Mouse (Mus musculus) MEL (cell line): ENCODE results near the gene Pard3. TPM values are rescaled to one million over a fixed set of nuclear protein-coding genes. Genes with fewer than 3 reads are reported as not detected.

ENCODE experiments used
- DNase-seq: peaks from one replicate; pipeline ENCODE4 v3.0.0; 2011; ENCODE audit warnings: low read depth, low spot score
- H3K27ac ChIP-seq: 2 replicates; pipeline ENCODE4 v1.5.1; 2012; ENCODE audit warnings: low read depth, mild to moderate bottlenecking, control low read depth, low read length, moderate library complexity; ENCODE audit not compliant: control insufficient read depth
- H3K27me3 ChIP-seq, 2 experiments: fragments of 150-350 bp in 1 of 2; sonication (generic) in 1 of 2; 2 replicates each; pipeline ENCODE4 v1.6.1; 2012; ENCODE audit warnings: low read length in 2 of 2, mild to moderate bottlenecking in 2 of 2, improper control_type of control experiment in 1 of 2, moderate library complexity in 1 of 2; ENCODE audit not compliant: insufficient read depth in 2 of 2, control insufficient read depth in 1 of 2
- H3K36me3 ChIP-seq, 2 experiments: 2 replicates each; pipeline ENCODE4 v1.6.1; 2012 to 2014; ENCODE audit warnings: low read length in 2 of 2, improper control_type of control experiment in 1 of 2, inconsistent platforms in 1 of 2, mild to moderate bottlenecking in 1 of 2; ENCODE audit not compliant: insufficient read depth in 2 of 2, control insufficient read depth in 1 of 2
- H3K4me1 ChIP-seq, 2 experiments: fragments of 150-350 bp in 1 of 2; sonication (generic) in 1 of 2; 2 replicates each; pipeline ENCODE4 v1.6.1; 2012; ENCODE audit warnings: low read length in 2 of 2, improper control_type of control experiment in 1 of 2, mild to moderate bottlenecking in 1 of 2; ENCODE audit not compliant: insufficient read depth in 2 of 2, control insufficient read depth in 1 of 2
- H3K4me3 ChIP-seq, 2 experiments: fragments of 150-350 bp in 1 of 2; sonication (generic) in 1 of 2; 2 replicates each; pipeline ENCODE4 v1.5.1; 2012; ENCODE audit warnings: low read depth in 2 of 2, low read length in 2 of 2, mild to moderate bottlenecking in 2 of 2, moderate library complexity in 2 of 2, control low read depth in 1 of 2, improper control_type of control experiment in 1 of 2; ENCODE audit not compliant: control insufficient read depth in 1 of 2, insufficient read depth in 1 of 2
- H3K79me2 ChIP-seq: 2 replicates; pipeline ENCODE4 v1.6.1; 2012; ENCODE audit warnings: mild to moderate bottlenecking, low read length, moderate library complexity; ENCODE audit not compliant: control insufficient read depth, poor library complexity, insufficient read depth
- H3K9ac ChIP-seq: 2 replicates; pipeline ENCODE4 v1.6.1; 2012; ENCODE audit warnings: low read depth, mild to moderate bottlenecking, control low read depth, low read length, moderate library complexity; ENCODE audit not compliant: control insufficient read depth, poor library complexity, severe bottlenecking
- H3K9me3 ChIP-seq: fragments of 150-350 bp; sonication (generic); replicated peaks from 2 replicates; pipeline ENCODE4 v1.6.1; 2012; ENCODE audit warnings: mild to moderate bottlenecking, low read length, improper control_type of control experiment, moderate library complexity; ENCODE audit not compliant: insufficient read depth
- BHLHE40 ChIP-seq: IDR thresholded peaks from 2 replicates; pipeline ENCODE4 v1.6.1; 2012; ENCODE audit warnings: low read depth, mild to moderate bottlenecking, inconsistent platforms, low read length, improper control_type of control experiment, borderline replicate concordance
- CHD1 ChIP-seq: IDR thresholded peaks from 2 replicates; pipeline ENCODE4 v1.6.1; 2012; ENCODE audit warnings: low read depth, mild to moderate bottlenecking, inconsistent platforms, low read length, improper control_type of control experiment
- CHD2 ChIP-seq: IDR thresholded peaks from 2 replicates; pipeline ENCODE4 v1.6.1; 2011; ENCODE audit warnings: low read length, improper control_type of control experiment
- CTCF ChIP-seq, 3 experiments: IDR thresholded peaks in 2 of 3; conservative IDR thresholded peaks in 1 of 3; 2 replicates each; pipeline ENCODE4 v1.5.1; 2011 to 2012; ENCODE audit warnings: low read length in 3 of 3, low read depth in 2 of 3, mild to moderate bottlenecking in 2 of 3, improper control_type of control experiment in 1 of 3, inconsistent platforms in 1 of 3, mixed read lengths in 1 of 3, moderate library complexity in 1 of 3; ENCODE audit not compliant: control insufficient read depth in 1 of 3, insufficient read depth in 1 of 3, poor library complexity in 1 of 3, severe bottlenecking in 1 of 3
- E2F4 ChIP-seq: IDR thresholded peaks from 2 replicates; pipeline ENCODE4 v1.6.1; 2011; ENCODE audit warnings: low read depth, low read length, improper control_type of control experiment, borderline replicate concordance
- ETS1 ChIP-seq: IDR thresholded peaks from 2 replicates; pipeline ENCODE4 v1.6.1; 2012; ENCODE audit warnings: low read depth, mild to moderate bottlenecking, inconsistent platforms, low read length, improper control_type of control experiment, moderate library complexity
- GATA1 ChIP-seq: IDR thresholded peaks from 2 replicates; pipeline ENCODE4 v1.6.1; 2011; ENCODE audit warnings: low read depth, low read length, improper control_type of control experiment
- HCFC1 ChIP-seq: IDR thresholded peaks from 2 replicates; pipeline ENCODE4 v1.6.1; 2012; ENCODE audit warnings: low read depth, mild to moderate bottlenecking, inconsistent platforms, low read length, improper control_type of control experiment, moderate library complexity
- JUND ChIP-seq: IDR thresholded peaks from 2 replicates; pipeline ENCODE4 v1.6.1; 2011; ENCODE audit warnings: low read depth, mild to moderate bottlenecking, improper control_type of control experiment, low read length
- KAT2A ChIP-seq: conservative IDR thresholded peaks from 2 replicates; pipeline ENCODE4 v1.6.1; 2012; ENCODE audit warnings: low read depth, low read length, improper control_type of control experiment, inconsistent platforms
- MAX ChIP-seq: IDR thresholded peaks from 2 replicates; pipeline ENCODE4 v1.6.1; 2011; ENCODE audit warnings: low read length, improper control_type of control experiment
- MAZ ChIP-seq: IDR thresholded peaks from 2 replicates; pipeline ENCODE4 v1.6.1; 2012; ENCODE audit warnings: low read depth, mild to moderate bottlenecking, inconsistent platforms, low read length, improper control_type of control experiment
- NELFE ChIP-seq: IDR thresholded peaks from 2 replicates; pipeline ENCODE4 v1.6.1; 2011; ENCODE audit warnings: low read depth, low read length, improper control_type of control experiment
- POLR2AphosphoS5 ChIP-seq: IDR thresholded peaks from 2 replicates; pipeline ENCODE4 v1.6.1; 2012; ENCODE audit warnings: low read depth, borderline replicate concordance, mild to moderate bottlenecking, inconsistent platforms, low read length, moderate library complexity, mixed read lengths
- RCOR1 ChIP-seq: IDR thresholded peaks from 2 replicates; pipeline ENCODE4 v1.6.1; 2012; ENCODE audit warnings: low read depth, mild to moderate bottlenecking, inconsistent platforms, low read length, improper control_type of control experiment
- ZKSCAN1 ChIP-seq: IDR thresholded peaks from 2 replicates; pipeline ENCODE4 v1.6.1; 2012; ENCODE audit warnings: low read depth, mild to moderate bottlenecking, inconsistent platforms, low read length, improper control_type of control experiment, moderate library complexity
- ZMIZ1 ChIP-seq: IDR thresholded peaks from 2 replicates; pipeline ENCODE4 v1.6.1; 2012; ENCODE audit warnings: low read depth, mild to moderate bottlenecking, inconsistent platforms, low read length, improper control_type of control experiment, moderate library complexity
- ZNF384 ChIP-seq: IDR thresholded peaks from 2 replicates; pipeline ENCODE4 v1.6.1; 2012; ENCODE audit warnings: low read depth, mild to moderate bottlenecking, inconsistent platforms, low read length, improper control_type of control experiment
- polyA plus RNA-seq, 2 experiments: library from polyadenylated mRNA; stranded (reverse) in 1 of 2; unstranded in 1 of 2; fragments of >175 nt in 1 of 2; fragments of >200 nt in 1 of 2; gene quantifications; 2 replicates each; pipeline versions ENCODE4 v1.2.1 to v1.2.4; 2012; ENCODE audit warnings: low replicate concordance in 2 of 2, low read depth in 1 of 2; ENCODE audit not compliant: insufficient read length in 2 of 2, insufficient read depth in 1 of 2, missing spikeins in 1 of 2
- total RNA-seq: library from RNA; depleted of rRNA; stranded (reverse); fragments of 300-350 nt; gene quantifications from 2 replicates; pipeline ENCODE4 v1.2.3, GENCODE M21; 2012

The Pard3 gene
- total and polyA plus RNA-seq, 3 experiments: not detected

GRCm38 (mm10) chr8:127227407-127227806 lies 163.7 kb downstream of the Pard3 start:
- Histone ChIP-seq H3K4me1 (no peaks in the 10 kb centered on the region), H3K79me2 (no peaks in the 10 kb centered on the region), H3K4me3 (no peak overlapping the region), H3K27me3 (no peaks in the 10 kb centered on the region), H3K9me3 (no peaks in the 10 kb centered on the region), H3K36me3 (no peaks in the 10 kb centered on the region), H3K27ac (no peak overlapping the region), H3K9ac (no peak overlapping the region)
- no peak for TF ChIP-seq POLR2AphosphoS5
- TF ChIP-seq NELFE: no peak
- no peak for TF ChIP-seq CTCF (IDR thresholded peaks at IDR 0.05 in 2 of 3, conservative IDR thresholded peaks at IDR 0.05 in 1 of 3; ENCODE audit: control insufficient read depth in 1 of 3, insufficient read depth in 1 of 3, low read depth in 2 of 3, low read length in 3 of 3, poor library complexity in 1 of 3, severe bottlenecking in 1 of 3)
- TF ChIP-seq RCOR1: no peak
- TF ChIP-seq HCFC1: no peak
- no peak for TF ChIP-seq JUND
- TF ChIP-seq ETS1: no peak
- TF ChIP-seq ZKSCAN1: no peak
- no peak for TF ChIP-seq ZNF384
- no peak for TF ChIP-seq KAT2A
- TF ChIP-seq BHLHE40: no peak
- no peak for TF ChIP-seq ZMIZ1
- no peak for TF ChIP-seq CHD1
- no peak for TF ChIP-seq MAX
- TF ChIP-seq GATA1: no peak
- TF ChIP-seq CHD2: no peak
- TF ChIP-seq MAZ: no peak
- DNase-seq: no peak

GRCm38 (mm10) chr8:127229325-127230232 lies 165.9 kb downstream of the Pard3 start:
- Histone ChIP-seq H3K9me3 (no peaks in the 10 kb centered on the region), H3K27ac (no peak overlapping the region), H3K9ac (no peak overlapping the region), H3K27me3 (no peaks in the 10 kb centered on the region), H3K4me3 (no peak overlapping the region), H3K79me2 (no peaks in the 10 kb centered on the region), H3K36me3 (no peaks in the 10 kb centered on the region), H3K4me1 (no peaks in the 10 kb centered on the region)
- TF ChIP-seq CHD2: no peak
- no peak for TF ChIP-seq MAZ
- TF ChIP-seq E2F4: no peak
- no peak for TF ChIP-seq MAX
- TF ChIP-seq ZMIZ1: no peak
- DNase-seq: no peak
